Mouse (Mus musculus): ENCODE results near the gene Lxn. TPM values are rescaled to one million over a fixed set of nuclear protein-coding genes. Genes with fewer than 3 reads are reported as not detected.

Lxn gene
- total RNA-seq, 2 experiments from 2014 or later = 13.7 to 40.7 TPM

DNA sequence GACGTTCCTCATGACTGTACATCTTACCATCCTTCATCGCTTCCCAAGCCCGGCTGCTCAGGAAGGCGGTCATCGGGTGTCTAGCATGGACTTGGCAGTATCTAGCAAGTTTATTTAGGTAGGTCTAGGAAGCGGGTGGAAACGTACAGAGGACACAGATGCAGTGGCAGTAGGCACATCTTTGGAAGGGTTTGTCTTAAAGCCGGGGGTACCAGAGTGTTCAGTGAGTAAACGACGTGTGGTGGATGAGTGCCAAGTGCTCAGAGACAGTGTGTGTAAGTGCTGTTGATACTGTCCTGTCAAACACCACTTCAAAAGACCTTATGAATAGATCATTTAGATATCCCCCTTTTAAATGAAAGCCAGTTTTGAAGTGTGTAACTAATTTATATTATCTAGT is 1.1 kb downstream of the Lxn start:
- ATAC-seq (replicated peaks; ENCODE audit: poor library complexity) = no peak

DNA sequence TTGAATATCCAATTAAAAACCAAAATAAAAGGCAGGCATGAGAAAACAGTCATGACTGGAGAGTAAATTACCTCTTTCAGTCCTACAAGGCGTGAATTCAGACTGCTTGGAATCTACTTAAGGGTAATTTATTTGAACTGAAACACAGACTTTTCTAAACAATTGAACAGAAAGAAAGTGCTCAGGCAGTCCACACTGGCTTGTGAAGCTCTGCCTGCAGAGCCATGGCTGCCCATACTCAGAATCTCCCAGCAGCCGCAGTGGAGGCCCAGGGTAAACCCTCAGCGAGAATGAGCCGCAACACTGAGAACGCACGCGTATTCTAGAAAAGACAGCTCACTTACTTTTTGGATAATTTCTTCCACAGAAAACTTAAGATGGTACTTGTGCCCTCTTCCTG is 1.7 kb downstream of the Lxn start:
- ATAC-seq (replicated peaks; ENCODE audit: poor library complexity) = no peak

DNA sequence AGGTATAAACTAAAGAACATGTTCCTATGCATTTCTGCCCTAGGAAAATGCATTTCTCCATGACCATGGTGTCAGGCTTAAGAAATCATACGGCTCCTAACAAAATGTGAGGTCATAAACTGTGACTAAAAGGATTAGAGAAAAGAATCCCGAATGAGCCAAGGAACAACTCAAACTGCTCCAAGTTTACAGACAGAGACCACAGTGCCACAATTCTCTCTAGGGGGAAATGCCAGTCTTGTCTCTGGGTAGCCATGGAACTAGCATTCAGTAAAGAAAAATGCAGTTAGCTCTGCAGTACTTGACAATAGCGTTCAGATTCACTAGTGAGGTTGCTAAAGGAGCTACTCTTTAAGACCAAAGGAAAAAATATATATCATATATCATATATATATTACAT is 3.8 kb downstream of the Lxn start:
- no peak for ATAC-seq (replicated peaks; ENCODE audit: poor library complexity)

DNA sequence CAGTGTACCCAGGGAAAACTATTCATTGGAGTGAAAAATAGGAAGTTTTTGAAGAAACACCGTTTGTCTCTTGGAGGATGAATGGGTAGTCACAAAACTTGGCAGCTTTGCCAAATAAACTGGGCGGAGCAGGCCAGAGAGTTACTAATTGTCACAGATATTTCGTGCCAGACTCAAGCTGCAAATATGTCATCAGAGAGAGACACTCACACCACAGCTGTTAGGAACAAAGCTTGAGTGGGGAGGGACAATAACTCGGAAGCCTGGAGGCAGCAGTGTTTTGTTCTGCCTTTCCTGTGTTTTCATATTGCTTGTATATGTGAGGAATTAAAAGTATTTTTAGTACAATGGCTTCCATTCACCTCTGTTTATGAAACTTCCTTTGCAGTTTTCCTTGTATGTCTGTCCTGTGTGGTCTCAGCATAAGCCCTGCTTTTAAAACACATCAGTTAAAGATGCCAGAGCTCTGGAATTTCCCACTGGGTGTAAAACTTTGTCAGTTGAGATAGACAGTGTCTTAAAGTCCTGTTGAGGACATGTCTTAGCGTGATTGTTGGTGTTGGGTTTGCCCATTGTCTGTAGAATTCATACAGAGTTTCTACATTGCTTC is 13.0 kb downstream of the Lxn start:
- ATAC-seq (replicated peaks; ENCODE audit: poor library complexity) = 0 out of 2 replicates have a peak, but pooled peaks have one; percentile 17

DNA sequence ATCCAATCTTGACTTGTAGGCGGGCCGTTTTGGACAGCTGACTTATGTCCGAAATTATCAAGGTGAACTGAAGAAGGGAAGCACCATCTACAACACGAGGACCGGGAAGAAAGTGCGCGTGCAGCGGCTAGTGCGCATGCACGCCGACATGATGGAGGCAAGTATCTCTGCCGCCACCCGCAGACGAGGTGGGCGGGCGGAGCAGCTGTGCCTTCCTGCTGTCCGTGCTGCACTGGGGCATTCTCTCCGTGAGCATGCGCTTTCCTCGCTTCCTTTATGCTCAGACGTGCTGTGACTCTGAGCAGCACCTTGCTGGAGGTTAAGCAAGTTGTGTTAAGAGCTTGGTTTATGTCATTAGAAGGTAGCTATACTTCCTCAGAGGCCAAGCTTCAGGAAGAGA is 14.1 kb downstream of the Lxn start:
- no peak for ATAC-seq (replicated peaks; ENCODE audit: poor library complexity)

DNA sequence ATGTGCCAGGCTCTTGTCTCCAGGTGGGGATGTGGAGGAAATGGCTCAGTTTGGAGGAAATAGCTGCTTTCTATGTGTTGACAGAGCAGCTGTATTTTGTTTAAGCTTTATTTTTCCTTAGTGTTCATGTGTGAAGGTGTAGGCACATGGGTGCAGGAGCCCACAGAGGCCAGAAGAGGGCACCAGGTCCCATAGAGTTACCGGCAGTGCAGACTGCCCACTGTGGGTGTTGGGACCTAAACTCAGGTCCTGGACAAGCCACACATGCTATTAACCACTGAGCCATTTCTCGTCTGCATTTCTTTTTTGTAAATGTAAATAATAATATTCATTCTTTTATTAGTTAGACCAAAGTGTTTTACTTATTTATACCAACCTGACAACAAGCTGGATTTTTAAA is 16.6 kb downstream of the Lxn start:
- ATAC-seq (replicated peaks; ENCODE audit: poor library complexity) = peak; percentile 72

DNA sequence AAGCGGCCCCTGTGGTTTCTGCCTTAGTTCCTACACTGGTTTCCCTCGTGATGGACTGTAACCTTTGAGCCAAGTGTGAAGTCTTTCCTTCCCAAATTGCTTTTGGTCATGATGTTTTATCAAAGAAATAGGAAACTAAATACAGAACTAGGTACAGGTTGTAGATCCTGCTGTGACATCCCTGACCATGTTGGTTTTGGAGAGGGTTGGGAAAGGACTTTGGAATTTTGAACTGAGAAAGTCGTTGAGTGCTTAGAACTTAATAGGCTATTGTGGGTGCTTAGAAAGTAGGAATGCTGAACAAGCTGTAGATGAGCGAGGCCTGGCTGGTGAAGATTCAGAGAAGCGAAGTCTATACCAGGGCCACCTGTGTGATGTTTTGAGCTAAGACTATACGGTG is 29.7 kb downstream of the Lxn start:
- ATAC-seq (replicated peaks; ENCODE audit: poor library complexity) = no peak

DNA sequence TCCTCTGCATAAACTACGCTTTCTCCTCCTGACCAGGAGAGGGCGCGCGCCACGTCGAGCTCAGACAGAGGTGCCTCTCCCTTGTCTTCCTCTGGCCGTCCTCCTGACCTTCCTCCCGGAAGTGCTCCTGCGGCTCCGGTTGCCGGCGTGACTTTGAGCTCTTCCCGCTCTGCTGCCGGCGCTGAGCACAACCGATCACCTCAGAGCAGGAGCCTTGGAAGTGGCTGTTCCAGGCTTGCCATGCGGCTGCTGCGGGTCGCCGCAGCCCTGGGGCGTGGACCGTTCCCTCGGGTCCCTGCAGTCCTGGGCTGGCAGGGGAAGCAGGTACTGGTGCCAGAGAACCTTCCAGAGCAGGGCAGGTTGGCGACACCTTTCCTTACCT is 33.7 kb downstream of the Lxn start, which contains the start of gene Gfm1:
Gene Gfm1, plus strand, starts transcription at position 98 of the 382 bp plus-strand sequence.
- ATAC-seq (replicated peaks; ENCODE audit: poor library complexity) = peak; percentile 99

DNA sequence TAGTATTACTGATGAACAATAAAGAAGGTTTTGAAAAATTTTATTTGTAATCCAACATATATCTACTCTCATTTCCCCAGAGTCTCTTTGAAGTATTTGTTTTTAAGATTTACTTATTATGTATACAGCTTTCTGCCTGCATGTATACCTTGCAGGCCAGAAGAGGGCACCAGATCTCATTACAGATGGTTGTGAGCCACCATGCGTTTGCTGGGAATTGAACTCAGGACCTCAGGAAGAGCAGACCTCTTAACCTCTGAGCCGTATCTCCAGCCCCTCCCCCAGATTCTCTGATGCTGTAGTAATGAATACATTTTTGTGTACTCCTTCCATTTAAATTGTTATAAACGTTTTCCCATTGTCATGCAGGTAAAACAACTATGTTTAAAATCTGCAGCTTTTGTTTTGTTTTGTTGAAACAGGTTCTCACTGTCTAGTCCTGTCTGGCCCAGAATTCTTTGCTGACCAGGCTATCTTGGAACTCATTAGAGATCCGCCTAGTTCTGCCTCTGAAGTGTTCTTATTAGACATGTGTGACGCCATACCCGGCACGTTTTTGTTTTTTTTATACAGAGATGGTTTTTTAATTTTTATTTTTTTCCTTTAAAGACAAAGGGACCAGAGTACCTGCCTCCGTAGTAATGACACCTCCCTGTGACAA is 34.3 kb downstream of the Lxn start:
- ATAC-seq (replicated peaks; ENCODE audit: poor library complexity) = no peak

Other genes starting within 250 kb of the Lxn start
- not detected in 2 replicates for gene Mlf1, start 89.8 kb downstream of the Lxn start, total RNA-seq (2015)
- gene Mlf1, start 89.8 kb downstream of the Lxn start, total RNA-seq (2017) = 0.33 and 1.4 TPM in 2 replicates
- not detected in 2 replicates for gene Gm17402, start 88.8 kb downstream of the Lxn start, total RNA-seq (2015)
- gene Gm17402, start 88.8 kb downstream of the Lxn start, total RNA-seq (2017) = not detected in 2 replicates
- gene Gfm1, start 33.8 kb downstream of the Lxn start, total RNA-seq (2015) = 44.8 and 50.0 TPM in 2 replicates
- gene Gfm1, start 33.8 kb downstream of the Lxn start, total RNA-seq (2017) = 80.8 and 97.7 TPM in 2 replicates
- 0.47 TPM in 1 of 2 replicates, not detected in the other for gene Rarres1, start 51.6 kb upstream of the Lxn start, total RNA-seq (2015)
- gene Rarres1, start 51.6 kb upstream of the Lxn start, total RNA-seq (2017) = not detected in 2 replicates
- 66.5 and 77.0 TPM in 2 replicates for gene Mfsd1, start 118.8 kb upstream of the Lxn start, total RNA-seq (2015)
- 177 and 181 TPM in 2 replicates for gene Mfsd1, start 118.8 kb upstream of the Lxn start, total RNA-seq (2017)